Mouse (Mus musculus) cerebellum, postnatal 36 days (tissue): ENCODE measurements around the gene Tmem160.
A peak's percentile ranks its signal among the peaks of the same experiment; 100 is the strongest.

Experiments used
- DNase-seq, 2 experiments: peaks; one replicate each; pipeline ENCODE4 v3.0.0; 2021 to 2022; ENCODE audit warnings: mixed read lengths in 2 of 2

The Tmem160 gene

GRCm38 (mm10) chr7:16441241-16441640 lies 11.3 kb upstream of the Tmem160 start:
- no peak for DNase-seq

- DNase-seq = no peak
Measured at GRCm38 (mm10) chr7:16451656-16452055, 923 bp upstream of the Tmem160 start.

- DNase-seq = peak; percentile 53 to 59
Measured at GRCm38 (mm10) chr7:16453118-16453711, 636 bp downstream of the Tmem160 start.

GRCm38 (mm10) chr7:16455016-16455415 lies 2.4 kb downstream of the Tmem160 start:
- DNase-seq = no peak

- no peak for DNase-seq
Measured at GRCm38 (mm10) chr7:16456289-16456688, 3.7 kb downstream of the Tmem160 start.

- DNase-seq = peak; percentile 35 to 51
Measured at GRCm38 (mm10) chr7:16460566-16460965, 8.0 kb downstream of the Tmem160 start.

GRCm38 (mm10) chr7:16461151-16461550 lies 8.6 kb downstream of the Tmem160 start:
- no peak for DNase-seq

GRCm38 (mm10) chr7:16461705-16462104 lies 9.1 kb downstream of the Tmem160 start:
- peak in 1 of 2 experiments; percentile 19 for DNase-seq

GRCm38 (mm10) chr7:16463214-16463613 lies 10.6 kb downstream of the Tmem160 start:
- DNase-seq = peak; percentile 82 to 84

- peak; percentile 80 to 84 for DNase-seq
Measured at GRCm38 (mm10) chr7:16465160-16465559, 12.6 kb downstream of the Tmem160 start.

GRCm38 (mm10) chr7:16465568-16465967 lies 13.0 kb downstream of the Tmem160 start:
- DNase-seq = no peak

- DNase-seq = no peak
Measured at GRCm38 (mm10) chr7:16466565-16466964, 14.0 kb downstream of the Tmem160 start.

- DNase-seq = no peak
Measured at GRCm38 (mm10) chr7:16468115-16468514, 15.5 kb downstream of the Tmem160 start.

- DNase-seq = no peak
Measured at GRCm38 (mm10) chr7:16471549-16471948, 19.0 kb downstream of the Tmem160 start.

GRCm38 (mm10) chr7:16472116-16472709 lies 19.6 kb downstream of the Tmem160 start:
- DNase-seq = no peak

- no peak for DNase-seq
Measured at GRCm38 (mm10) chr7:16473847-16474246, 21.3 kb downstream of the Tmem160 start.

GRCm38 (mm10) chr7:16474445-16474844 lies 21.9 kb downstream of the Tmem160 start:
- DNase-seq = no peak

- DNase-seq = no peak
Measured at GRCm38 (mm10) chr7:16475321-16475720, 22.7 kb downstream of the Tmem160 start.

GRCm38 (mm10) chr7:16475764-16476599 lies 23.4 kb downstream of the Tmem160 start:
- no peak for DNase-seq

GRCm38 (mm10) chr7:16476600-16476989 lies 24.0 kb downstream of the Tmem160 start:
- no peak for DNase-seq

GRCm38 (mm10) chr7:16477628-16478027 lies 25.0 kb downstream of the Tmem160 start, which contains the start of gene Npas1:
Gene Npas1 (minus strand): TSS chr7:16477728.
- no peak for DNase-seq

- DNase-seq = no peak
Measured at GRCm38 (mm10) chr7:16488816-16489215, 36.2 kb downstream of the Tmem160 start.

GRCm38 (mm10) chr7:16489948-16490347 lies 37.4 kb downstream of the Tmem160 start:
- DNase-seq = peak; percentile 19 to 36

GRCm38 (mm10) chr7:16491759-16492158 lies 39.2 kb downstream of the Tmem160 start:
- DNase-seq = peak; percentile 75 to 79
